Mouse (Mus musculus): Measurements from ENCODE around the gene Ms4a14.
"Not testable (repeated sequence)": the region's sequence is repeated elsewhere in the genome, so short reads cannot be mapped to it uniquely, and the experiment has no call there.

The Ms4a14 gene

DNA sequence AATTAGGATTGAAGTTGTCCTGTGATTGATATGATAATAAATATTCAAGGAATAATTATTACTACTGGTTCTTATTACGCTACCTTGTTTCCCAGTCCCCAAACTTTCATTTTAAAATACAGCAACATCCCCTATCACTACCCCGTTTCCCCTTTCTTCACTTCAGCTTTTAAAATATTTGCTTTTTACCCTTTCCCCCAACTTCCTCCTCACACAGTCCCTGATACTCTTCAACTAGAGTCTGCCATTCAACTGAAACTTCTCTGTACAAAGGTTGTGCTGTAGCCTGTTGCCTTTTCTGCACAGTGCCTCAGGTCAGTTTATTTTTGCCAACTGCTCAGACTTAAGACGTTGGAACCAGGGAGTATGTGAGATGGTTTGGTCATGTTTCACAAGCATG, 50.7 kb downstream of the Ms4a14 start:
- DNase-seq (ENCODE audit: low read depth, low spot score): no peak

DNA sequence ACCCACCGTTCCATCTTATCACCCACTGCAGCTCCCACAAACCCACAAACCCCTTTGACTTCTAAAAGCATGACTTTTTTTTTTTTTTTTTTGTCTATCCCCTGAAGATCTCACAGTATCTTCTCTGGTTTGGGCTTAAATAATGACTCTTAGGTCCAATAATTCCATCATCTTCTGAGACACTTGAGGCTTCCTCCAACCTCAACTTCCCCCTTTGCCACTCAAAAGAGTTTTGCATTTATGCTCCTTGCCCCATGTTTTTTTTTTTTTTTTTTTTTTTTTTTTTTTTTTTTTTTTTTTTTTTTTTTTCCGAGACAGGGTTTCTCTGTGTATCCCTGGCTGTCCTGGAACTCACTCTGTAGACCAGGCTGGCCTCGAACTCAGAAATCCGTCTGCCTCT, 51.3 kb downstream of the Ms4a14 start:
- DNase-seq (ENCODE audit: low read depth, low spot score): not testable (repeated sequence)

DNA sequence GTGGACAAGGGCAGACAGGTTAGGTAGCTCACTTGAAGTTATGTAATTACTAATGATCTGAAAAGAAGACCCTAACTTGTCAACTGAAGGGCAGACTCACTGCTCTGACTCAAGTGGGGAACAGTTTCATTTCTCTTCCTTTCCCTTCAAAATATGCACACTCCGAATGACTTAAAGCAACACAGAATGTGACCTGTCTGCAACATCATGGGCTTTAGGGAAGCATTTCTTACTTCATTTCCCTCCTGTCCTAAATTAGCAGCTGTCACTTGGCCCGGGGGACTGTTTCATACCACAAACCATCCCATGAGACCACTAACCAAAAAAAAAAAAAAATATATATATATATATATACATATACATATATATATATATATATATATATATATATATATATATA, 52.7 kb downstream of the Ms4a14 start:
- DNase-seq (ENCODE audit: low read depth, low spot score): no peak
